Comparison of ENCODE assay signal across 20 mouse cellular contexts in genomic region chr8:26855256-26855655, GRCm38 (mm10).
"Had no signal": no experiment of that assay in that cellular context is flagged by ENCODE, and none has a peak within 500 bp of the region (broad histone marks: within the 10 kb centered on the region; RNA-seq: fewer than 3 reads in every experiment).

No protein-coding gene starts in this region.

- H3K27me3 ChIP-seq: liver, embryonic 12.5 days; liver, embryonic 15.5 days; lung, embryonic 15.5 days; midbrain, embryonic 12.5 days; midbrain, embryonic 15.5 days; neural tube, embryonic 12.5 days had no signal

- H3K9ac ChIP-seq: limb, embryonic 13.5 days; liver, embryonic 12.5 days; liver, embryonic 15.5 days; lung, embryonic 15.5 days; midbrain, embryonic 12.5 days; midbrain, embryonic 15.5 days; neural tube, embryonic 12.5 days; neural tube, embryonic 15.5 days had no signal

- DNase-seq: kidney, adult 18-20 months; kidney, adult 9 months; kidney, postnatal 14 days; kidney, postnatal 4 days; left cerebral cortex, postnatal 4 days; lung, adult 18-20 months; lung, postnatal 14 days; lung, postnatal 4 days; right cerebral cortex, adult 18-20 months; right cerebral cortex, postnatal 14 days; right cerebral cortex, postnatal 4 days; thymus, postnatal 25 days had no signal

- H3K36me3 ChIP-seq: limb, embryonic 13.5 days; liver, embryonic 12.5 days; liver, embryonic 15.5 days; lung, embryonic 15.5 days; midbrain, embryonic 12.5 days; midbrain, embryonic 15.5 days; neural tube, embryonic 12.5 days; neural tube, embryonic 15.5 days had no signal

- H3K4me1 ChIP-seq: liver, embryonic 15.5 days; midbrain, embryonic 12.5 days; midbrain, embryonic 15.5 days had no signal

- H3K27ac ChIP-seq: limb, embryonic 13.5 days; liver, embryonic 12.5 days; liver, embryonic 15.5 days; lung, embryonic 15.5 days; midbrain, embryonic 12.5 days; midbrain, embryonic 15.5 days; neural tube, embryonic 12.5 days; neural tube, embryonic 15.5 days had no signal

- H3K9me3 ChIP-seq: limb, embryonic 13.5 days; liver, embryonic 12.5 days; liver, embryonic 15.5 days; lung, embryonic 15.5 days; midbrain, embryonic 12.5 days; midbrain, embryonic 15.5 days; neural tube, embryonic 12.5 days; neural tube, embryonic 15.5 days had no signal

- H3K4me2 ChIP-seq: limb, embryonic 13.5 days; liver, embryonic 12.5 days; liver, embryonic 15.5 days; lung, embryonic 15.5 days; midbrain, embryonic 12.5 days; midbrain, embryonic 15.5 days; neural tube, embryonic 12.5 days; neural tube, embryonic 15.5 days had no signal

- ATAC-seq: midbrain, embryonic 15.5 days had no signal

- H3K4me3 ChIP-seq: limb, embryonic 13.5 days; liver, embryonic 12.5 days; liver, embryonic 15.5 days; lung, embryonic 15.5 days; midbrain, embryonic 12.5 days; midbrain, embryonic 15.5 days; neural tube, embryonic 12.5 days; neural tube, embryonic 15.5 days had no signal
